Mouse (Mus musculus) testis, adult 2 months (tissue): ENCODE data around the gene Cox5a.
A peak's percentile ranks its signal among the peaks of the same experiment; 100 is the strongest.

Source experiments
- CTCF ChIP-seq: fragments of 200-500 bp; IDR thresholded peaks from 2 replicates; pipeline ENCODE4 v1.5.1; 2012; ENCODE audit warnings: low read depth, mild to moderate bottlenecking, inconsistent platforms, low read length, moderate library complexity; ENCODE audit not compliant: control insufficient read depth, insufficient read depth, insufficient replicate concordance
- POLR2A ChIP-seq: fragments of 200-500 bp; IDR thresholded peaks from 2 replicates; pipeline ENCODE4 v1.6.1; 2012; ENCODE audit warnings: low read depth, mild to moderate bottlenecking, inconsistent platforms, low read length, moderate library complexity; ENCODE audit not compliant: control insufficient read depth

GRCm38 (mm10) chr9:57566846-57567245 is 45.8 kb downstream of the Cox5a start:
- TF ChIP-seq CTCF, result peak; percentile 9; the same call in 1 of the 2 replicates
- no peak for TF ChIP-seq POLR2A
